Mouse (Mus musculus): ENCODE results near the gene Stxbp2. TPM values are rescaled to one million over a fixed set of nuclear protein-coding genes. Genes with fewer than 3 reads are reported as not detected.
A peak's percentile ranks its signal among the peaks of the same experiment; 100 is the strongest.

Stxbp2 gene
- polyA plus RNA-seq, 1 experiment = 330 TPM

DNA sequence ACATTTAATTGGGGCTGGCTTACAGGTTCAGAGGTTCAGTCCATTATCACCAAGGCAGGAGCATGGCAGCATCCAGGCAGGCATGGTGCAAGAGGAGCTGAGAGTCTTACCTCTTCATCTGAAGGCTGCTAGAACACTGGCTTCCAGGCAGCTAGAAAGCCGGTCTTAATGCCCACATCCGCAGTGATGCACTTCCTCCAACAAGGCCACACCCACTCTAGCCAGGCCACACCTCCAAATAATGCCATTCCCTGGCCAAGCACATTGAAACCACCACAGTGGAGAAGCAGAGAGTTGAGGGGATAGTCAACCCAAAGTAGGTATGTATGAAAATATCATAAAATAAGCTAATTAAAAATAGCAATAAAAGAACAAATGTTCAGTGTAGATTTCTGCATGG lies 39.6 kb downstream of the Stxbp2 start:
- H3K4me3 ChIP-seq (ENCODE audit: low read depth, low read length) = no peak overlapping the region
- peaks cover 2% of the 10 kb centered on the region; the same call in 1 of the 2 replicates for H3K4me1 ChIP-seq (ENCODE audit: control insufficient read depth, insufficient read depth, insufficient read length, low read length)
- 60% methylated on average over 2 of the region's 2 CpGs for WGBS
- no peak for TF ChIP-seq CTCF (IDR thresholded peaks at IDR 0.05; ENCODE audit: extremely low read depth, insufficient read length, insufficient replicate concordance, low read depth, low read length)
- TF ChIP-seq POLR2A (IDR thresholded peaks at IDR 0.05; ENCODE audit: low read depth, low read length) = no peak
- no peak overlapping the region for H3K27ac ChIP-seq (ENCODE audit: insufficient read depth, low read depth, low read length)
- H3K36me3 ChIP-seq (ENCODE audit: control insufficient read depth, insufficient read depth, low read length) = no peaks in the 10 kb centered on the region
- no peaks in the 10 kb centered on the region for H3K27me3 ChIP-seq (ENCODE audit: control insufficient read depth, insufficient read depth, low read length)

- peak within 1 kb of the TSS; percentile 65 for H3K4me3 ChIP-seq (ENCODE audit: low read depth, low read length)
- H3K27me3 ChIP-seq (ENCODE audit: control insufficient read depth, insufficient read depth, low read length) = no peaks in the 10 kb centered on the region
- no peak within 1 kb of the TSS for H3K27ac ChIP-seq (ENCODE audit: insufficient read depth, low read depth, low read length)
- 2% methylated on average over 23 of the region's 23 CpGs for WGBS
- H3K36me3 ChIP-seq (ENCODE audit: control insufficient read depth, insufficient read depth, low read length) = no peaks in the 10 kb centered on the region
- TF ChIP-seq CTCF (IDR thresholded peaks at IDR 0.05; ENCODE audit: extremely low read depth, insufficient read length, insufficient replicate concordance, low read depth, low read length) (peak; percentile 99), POLR2A (IDR thresholded peaks at IDR 0.05; ENCODE audit: low read depth, low read length) (no peak)
- peaks cover 2% of the 10 kb centered on the region for H3K4me1 ChIP-seq (ENCODE audit: control insufficient read depth, insufficient read depth, insufficient read length, low read length)
These were observed 41.3 kb downstream of the Stxbp2 start, which contains the start of gene Fcor for GRCm38 (mm10) chr8:3671980-3672491. Gene Fcor (minus strand): TSS chr8:3672362.

- peaks cover 2% of the 10 kb centered on the region for H3K4me1 ChIP-seq (ENCODE audit: control insufficient read depth, insufficient read depth, insufficient read length, low read length)
- 64% methylated on average over 3 of the region's 3 CpGs for WGBS
- no peaks in the 10 kb centered on the region for H3K27me3 ChIP-seq (ENCODE audit: control insufficient read depth, insufficient read depth, low read length)
- H3K27ac ChIP-seq (ENCODE audit: insufficient read depth, low read depth, low read length) = no peak overlapping the region
- TF ChIP-seq CTCF (IDR thresholded peaks at IDR 0.05; ENCODE audit: extremely low read depth, insufficient read length, insufficient replicate concordance, low read depth, low read length) (no peak), POLR2A (IDR thresholded peaks at IDR 0.05; ENCODE audit: low read depth, low read length) (no peak)
- no peak overlapping the region for H3K4me3 ChIP-seq (ENCODE audit: low read depth, low read length)
- H3K36me3 ChIP-seq (ENCODE audit: control insufficient read depth, insufficient read depth, low read length) = peaks cover 8% of the 10 kb centered on the region
These were observed 43.9 kb downstream of the Stxbp2 start for GRCm38 (mm10) chr8:3674671-3675070.

DNA sequence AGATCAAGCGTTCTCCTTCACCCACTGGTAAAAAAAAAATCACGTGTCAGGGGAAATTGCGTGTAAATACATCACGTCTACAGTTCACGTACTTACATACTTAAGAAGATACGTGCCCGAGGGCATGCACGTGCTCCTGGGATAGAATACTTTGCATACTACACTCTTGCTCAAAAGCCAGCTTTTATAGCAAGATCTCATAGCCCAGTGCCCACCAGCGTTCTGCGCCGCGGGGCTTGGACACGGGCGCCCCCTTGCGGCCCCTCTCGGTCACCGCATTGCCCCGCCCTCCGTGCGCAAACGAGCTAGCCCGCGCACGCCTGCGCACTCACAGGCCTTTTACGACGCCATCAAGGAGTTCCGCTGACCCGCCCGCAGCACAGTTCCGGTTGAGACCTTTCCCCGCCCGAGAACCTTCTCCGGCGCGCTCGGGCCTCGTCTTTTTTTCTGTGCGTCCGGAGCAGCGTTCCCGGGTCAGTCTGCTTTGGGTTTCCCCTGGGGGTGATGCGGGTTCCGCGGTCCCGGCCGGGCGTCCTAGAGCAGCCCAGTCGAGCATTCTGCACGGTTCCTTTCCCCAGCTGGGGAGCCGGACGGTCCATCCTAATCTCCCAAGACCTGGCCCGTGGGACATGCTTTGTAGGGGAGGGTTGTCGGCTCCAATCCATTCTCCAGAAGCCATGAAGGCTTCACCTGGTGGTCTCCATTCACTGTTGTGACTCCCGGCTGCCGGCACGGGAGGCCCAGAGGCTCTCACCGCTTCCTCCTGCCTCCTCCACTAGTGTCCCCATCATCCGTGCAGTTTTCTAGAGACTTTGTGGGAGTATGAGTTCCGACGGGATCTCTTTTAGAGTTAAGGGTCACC lies 45.6 kb downstream of the Stxbp2 start, which contains the start of gene Trappc5:
TSS of gene Trappc5 (plus strand) at position 169 of the 862 bp plus-strand sequence.
- Histone ChIP-seq H3K27me3 (ENCODE audit: control insufficient read depth, insufficient read depth, low read length) (no peaks in the 10 kb centered on the region), H3K4me3 (ENCODE audit: low read depth, low read length) (peak within 1 kb of the TSS; percentile 94), H3K27ac (ENCODE audit: insufficient read depth, low read depth, low read length) (peak within 1 kb of the TSS; percentile 74), H3K36me3 (ENCODE audit: control insufficient read depth, insufficient read depth, low read length) (peaks cover 21% of the 10 kb centered on the region), H3K4me1 (ENCODE audit: control insufficient read depth, insufficient read depth, insufficient read length, low read length) (peaks cover 2% of the 10 kb centered on the region)
- WGBS = under 1% methylated on average over 61 of the region's 61 CpGs
- TF ChIP-seq CTCF (IDR thresholded peaks at IDR 0.05; ENCODE audit: extremely low read depth, insufficient read length, insufficient replicate concordance, low read depth, low read length) (peak; percentile 99), POLR2A (IDR thresholded peaks at IDR 0.05; ENCODE audit: low read depth, low read length) (peak; percentile 86; the same call in 1 of the 2 replicates)

DNA sequence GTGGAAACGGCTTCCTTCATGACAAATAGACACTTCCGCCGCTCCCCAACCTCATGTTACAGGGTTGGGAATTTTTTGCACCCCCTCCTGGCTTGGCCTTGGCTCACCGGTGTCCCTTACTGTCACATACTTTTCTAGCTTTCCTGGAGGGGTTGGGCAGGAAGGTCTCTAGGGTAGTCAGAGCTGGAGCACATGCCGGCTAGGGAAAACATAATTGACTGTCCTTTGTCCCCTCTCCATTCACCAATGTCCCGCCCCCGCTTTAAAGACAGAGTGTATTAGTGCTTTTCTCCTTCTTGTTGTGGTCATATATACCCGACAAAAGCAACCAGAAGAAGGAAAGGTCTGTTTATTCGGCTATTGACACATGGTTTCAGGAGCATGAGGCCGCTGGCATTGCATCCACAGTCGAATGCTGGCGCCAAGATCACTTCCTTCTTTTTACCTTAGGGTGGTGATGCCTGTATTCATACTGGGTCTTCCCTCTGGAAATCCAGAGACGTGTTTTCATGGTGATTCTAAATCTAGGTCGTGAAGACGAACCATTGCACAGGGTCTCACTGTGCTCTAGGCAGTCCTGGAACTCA lies 46.3 kb downstream of the Stxbp2 start:
- TF ChIP-seq CTCF (IDR thresholded peaks at IDR 0.05; ENCODE audit: extremely low read depth, insufficient read length, insufficient replicate concordance, low read depth, low read length) (no peak), POLR2A (IDR thresholded peaks at IDR 0.05; ENCODE audit: low read depth, low read length) (no peak)
- Histone ChIP-seq H3K4me3 (ENCODE audit: low read depth, low read length) (peak overlapping the region; percentile 94), H3K4me1 (ENCODE audit: control insufficient read depth, insufficient read depth, insufficient read length, low read length) (peaks cover 2% of the 10 kb centered on the region), H3K36me3 (ENCODE audit: control insufficient read depth, insufficient read depth, low read length) (peaks cover 23% of the 10 kb centered on the region), H3K27me3 (ENCODE audit: control insufficient read depth, insufficient read depth, low read length) (no peaks in the 10 kb centered on the region), H3K27ac (ENCODE audit: insufficient read depth, low read depth, low read length) (peak overlapping the region; percentile 74)
- under 1% methylated on average over 15 of the region's 15 CpGs for WGBS

DNA sequence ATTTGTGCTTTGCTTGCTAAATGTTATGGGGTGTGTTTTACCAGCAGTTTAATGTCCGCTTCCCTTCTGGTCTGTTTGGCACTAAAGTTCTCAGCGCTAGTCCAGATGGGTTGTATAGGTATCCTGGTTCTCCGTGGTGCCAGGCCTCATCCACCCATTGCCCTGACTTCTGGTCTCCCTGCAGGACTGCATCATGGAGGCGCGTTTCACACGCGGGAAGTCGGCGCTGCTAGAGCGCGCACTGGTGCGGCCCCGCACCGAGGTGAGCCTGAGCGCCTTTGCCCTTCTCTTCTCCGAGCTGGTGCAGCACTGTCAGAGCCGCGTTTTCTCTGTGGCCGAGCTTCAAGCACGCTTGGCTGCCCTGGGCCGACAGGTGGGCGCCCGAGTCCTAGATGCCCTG lies 48.1 kb downstream of the Stxbp2 start:
- peaks cover 23% of the 10 kb centered on the region for H3K36me3 ChIP-seq (ENCODE audit: control insufficient read depth, insufficient read depth, low read length)
- no peak overlapping the region for H3K4me3 ChIP-seq (ENCODE audit: low read depth, low read length)
- no peaks in the 10 kb centered on the region; the same call in none of the 2 replicates for H3K4me1 ChIP-seq (ENCODE audit: control insufficient read depth, insufficient read depth, insufficient read length, low read length)
- TF ChIP-seq POLR2A (IDR thresholded peaks at IDR 0.05; ENCODE audit: low read depth, low read length) = no peak
- TF ChIP-seq CTCF (IDR thresholded peaks at IDR 0.05; ENCODE audit: extremely low read depth, insufficient read length, insufficient replicate concordance, low read depth, low read length) = no peak
- H3K27me3 ChIP-seq (ENCODE audit: control insufficient read depth, insufficient read depth, low read length) = no peaks in the 10 kb centered on the region
- no peak overlapping the region for H3K27ac ChIP-seq (ENCODE audit: insufficient read depth, low read depth, low read length)
- WGBS = 98% methylated on average over 23 of the region's 23 CpGs

- Histone ChIP-seq H3K4me1 (ENCODE audit: control insufficient read depth, insufficient read depth, insufficient read length, low read length) (no peaks in the 10 kb centered on the region; the same call in none of the 2 replicates), H3K27me3 (ENCODE audit: control insufficient read depth, insufficient read depth, low read length) (no peaks in the 10 kb centered on the region), H3K27ac (ENCODE audit: insufficient read depth, low read depth, low read length) (no peak overlapping the region), H3K36me3 (ENCODE audit: control insufficient read depth, insufficient read depth, low read length) (peaks cover 23% of the 10 kb centered on the region), H3K4me3 (ENCODE audit: low read depth, low read length) (no peak overlapping the region)
- TF ChIP-seq CTCF (IDR thresholded peaks at IDR 0.05; ENCODE audit: extremely low read depth, insufficient read length, insufficient replicate concordance, low read depth, low read length) (no peak), POLR2A (IDR thresholded peaks at IDR 0.05; ENCODE audit: low read depth, low read length) (no peak)
- 95% methylated on average over 23 of the region's 23 CpGs for WGBS
These were observed 48.5 kb downstream of the Stxbp2 start for GRCm38 (mm10) chr8:3679236-3679635.
